Comparison of ENCODE assay signal across 14 mouse cellular contexts in genomic region chr9:78096376-78096775, GRCm38 (mm10). TPM values are rescaled to one million over a fixed set of nuclear protein-coding genes. Genes with fewer than 3 reads are reported as not detected.
DNase-seq lines count a peak whose midpoint lies in the region; ATAC-seq and TF ChIP-seq lines count a peak whose summit lies in the region.
"Had no signal": no experiment of that assay in that cellular context is flagged by ENCODE, and none has a peak within 500 bp of the region (broad histone marks: within the 10 kb centered on the region; RNA-seq: fewer than 3 reads in every experiment).

No protein-coding gene starts in this region.

- no peaks in the 10 kb centered on the region for H3K27me3 ChIP-seq in kidney, adult 2 months (replicated peaks; ENCODE audit: control insufficient read depth, insufficient read depth, low read length)
- H3K27me3 ChIP-seq in kidney, embryonic 15.5 days = no peaks in the 10 kb centered on the region
- no peaks in the 10 kb centered on the region for H3K27me3 ChIP-seq in E14TG2a.4 (ENCODE audit: insufficient read depth, low read length)
- H3K27me3 ChIP-seq in cerebellum, adult 2 months (ENCODE audit: control insufficient read depth, insufficient read depth, low read length) = no peaks in the 10 kb centered on the region
- H3K27me3 ChIP-seq: embryonic facial prominence, embryonic 12.5 days; heart, embryonic 15.5 days; liver, embryonic 15.5 days; stomach, embryonic 15.5 days had no signal

- no peak for DNase-seq in kidney, adult 2 months
- peak; percentile 32 for DNase-seq in 3T3-L1 (ENCODE audit: low read depth, low spot score)
- DNase-seq in induced T-regulatory cell, adult 2 months (ENCODE audit: low read depth) = peak; percentile 43
- DNase-seq in cerebellum, adult 2 months = no peak
- DNase-seq in ovary, postnatal 36 days (ENCODE audit: low spot score) = no peak
- DNase-seq in right cerebral cortex, adult 18-20 months = no peak
- DNase-seq: kidney, adult 18-20 months had no signal

- no peak for ATAC-seq in kidney, embryonic 15.5 days (replicated peaks; ENCODE audit: low FRiP score)
- ATAC-seq: activated CD4-positive, CD25-positive, alpha-beta regulatory T cell, adult 4 months had no signal

- H3K36me3 ChIP-seq in kidney, adult 2 months (ENCODE audit: control insufficient read depth, insufficient read depth, low read length) = peaks cover 21% of the 10 kb centered on the region
- H3K36me3 ChIP-seq in kidney, embryonic 15.5 days = peaks cover 91% of the 10 kb centered on the region
- peaks cover 59% of the 10 kb centered on the region for H3K36me3 ChIP-seq in E14TG2a.4 (ENCODE audit: insufficient read depth, low read length)

- no peaks in the 10 kb centered on the region for H3K4me1 ChIP-seq in kidney, adult 2 months (ENCODE audit: control insufficient read depth, insufficient read depth, low read length)
- H3K4me1 ChIP-seq in kidney, embryonic 15.5 days = no peaks in the 10 kb centered on the region
- H3K4me1 ChIP-seq in E14TG2a.4 (replicated peaks; ENCODE audit: low read depth, low read length) = no peaks in the 10 kb centered on the region
- no peaks in the 10 kb centered on the region for H3K4me1 ChIP-seq in cerebellum, adult 2 months (ENCODE audit: control insufficient read depth, insufficient read depth, low read length)
- H3K4me1 ChIP-seq: embryonic facial prominence, embryonic 12.5 days; heart, embryonic 15.5 days; stomach, embryonic 15.5 days had no signal

- no peaks in the 10 kb centered on the region for H3K9me3 ChIP-seq in kidney, embryonic 15.5 days (replicated peaks)
- peaks cover 6% of the 10 kb centered on the region; the same call in 1 of the 2 replicates for H3K9me3 ChIP-seq in E14TG2a.4 (ENCODE audit: low read length)
- H3K9me3 ChIP-seq: embryonic facial prominence, embryonic 12.5 days; heart, embryonic 15.5 days; stomach, embryonic 15.5 days had no signal

- no peak overlapping the region for H3K4me3 ChIP-seq in kidney, adult 2 months (ENCODE audit: insufficient read depth, low read depth, low read length)
- H3K4me3 ChIP-seq in kidney, embryonic 15.5 days (replicated peaks) = no peak overlapping the region
- no peak overlapping the region for H3K4me3 ChIP-seq in E14TG2a.4 (replicated peaks; ENCODE audit: low read length)
- no peak overlapping the region for H3K4me3 ChIP-seq in cerebellum, adult 2 months (replicated peaks; ENCODE audit: insufficient read depth, low read depth, low read length)
- H3K4me3 ChIP-seq: embryonic facial prominence, embryonic 12.5 days; heart, embryonic 15.5 days; liver, embryonic 15.5 days; stomach, embryonic 15.5 days had no signal

- H3K9ac ChIP-seq in kidney, embryonic 15.5 days = no peak overlapping the region
- H3K9ac ChIP-seq: embryonic facial prominence, embryonic 12.5 days; heart, embryonic 15.5 days; liver, embryonic 15.5 days; stomach, embryonic 15.5 days had no signal

- whole genome bisulfite sequencing in kidney, adult 2 months = over 99% methylated on average over 6 of the region's 6 CpGs
- WGBS in kidney, embryonic 15.5 days = 96% methylated on average over 6 of the region's 6 CpGs
- WGBS in cerebellum, adult 2 months = 95% methylated on average over 6 of the region's 6 CpGs

- peak; percentile 37; the same call in 1 of the 2 replicates for TF ChIP-seq CTCF in kidney, adult 2 months (conservative IDR thresholded peaks at IDR 0.05; ENCODE audit: insufficient read depth, insufficient read length, low read depth, low read length)
- peak; percentile 54 for TF ChIP-seq CTCF in E14TG2a.4 (conservative IDR thresholded peaks at IDR 0.05; ENCODE audit: low read length)
- TF ChIP-seq CTCF in cerebellum, adult 2 months (IDR thresholded peaks at IDR 0.05; ENCODE audit: borderline replicate concordance, insufficient read depth, low read depth, low read length) = no peak

- TF ChIP-seq POLR2A in kidney, adult 2 months (IDR thresholded peaks at IDR 0.05; ENCODE audit: low read depth, low read length) = no peak
- no peak for TF ChIP-seq POLR2A in cerebellum, adult 2 months (IDR thresholded peaks at IDR 0.05; ENCODE audit: borderline replicate concordance, insufficient read depth, low read length)

- no peak overlapping the region for H3K27ac ChIP-seq in kidney, adult 2 months (ENCODE audit: insufficient read depth, low read depth, low read length)
- no peak overlapping the region for H3K27ac ChIP-seq in kidney, embryonic 15.5 days
- no peak overlapping the region for H3K27ac ChIP-seq in cerebellum, adult 2 months (ENCODE audit: insufficient read depth, low read length)
- H3K27ac ChIP-seq: embryonic facial prominence, embryonic 12.5 days; heart, embryonic 15.5 days; liver, embryonic 15.5 days; stomach, embryonic 15.5 days had no signal

- H3K4me2 ChIP-seq in kidney, embryonic 15.5 days = no peak overlapping the region
- H3K4me2 ChIP-seq: embryonic facial prominence, embryonic 12.5 days; heart, embryonic 15.5 days; liver, embryonic 15.5 days; stomach, embryonic 15.5 days had no signal

RNA-seq across cellular contexts. Expression of gene Fbxo9, which starts 12.5 kb away (rescaled TPM):
- 93.3 and 100.0 TPM in 2 replicates for polyA plus RNA-seq in kidney, adult 2 months (2012; rRNA removed)
- 38.4 and 40.1 TPM in 2 replicates for polyA plus RNA-seq in kidney, embryonic 15.5 days (2015; fragmentation: Nextera tagmentation; extraction: Ambion mirVana)
- polyA plus RNA-seq in cerebellum, adult 2 months (2012; rRNA removed) = 207 and 224 TPM in 2 replicates

RNA-seq across cellular contexts. Expression of gene Ick, which starts 12.6 kb away (rescaled TPM):
- polyA plus RNA-seq in kidney, adult 2 months (2012; rRNA removed) = 8.2 and 8.9 TPM in 2 replicates
- polyA plus RNA-seq in kidney, embryonic 15.5 days (2015; fragmentation: Nextera tagmentation; extraction: Ambion mirVana) = 24.2 and 25.0 TPM in 2 replicates
- polyA plus RNA-seq in cerebellum, adult 2 months (2012; rRNA removed) = 15.1 and 16.9 TPM in 2 replicates

RNA-seq across cellular contexts. Expression of gene Gcm1, which starts 44.7 kb away (rescaled TPM):
- 3.1 and 3.5 TPM in 2 replicates for polyA plus RNA-seq in kidney, adult 2 months (2012; rRNA removed)
- 0.55 and 1.2 TPM in 2 replicates for polyA plus RNA-seq in kidney, embryonic 15.5 days (2015; fragmentation: Nextera tagmentation; extraction: Ambion mirVana)
- polyA plus RNA-seq in cerebellum, adult 2 months (2012; rRNA removed) = not detected in 2 replicates
- polyA plus RNA-seq: heart, embryonic 15.5 days; liver, embryonic 15.5 days; stomach, embryonic 15.5 days had no signal

Comparison
In these comparisons a context has a peak if more than half of its experiments do, and no peak if none do; other contexts are left out.
1. DNase-seq: peak in 3T3-L1 (single experiment) and induced T-regulatory cell, adult 2 months (single experiment); none in kidney, adult 2 months (single experiment), cerebellum, adult 2 months (0 of 2), ovary, postnatal 36 days (single experiment) and right cerebral cortex, adult 18-20 months (single experiment).